Mouse (Mus musculus) regulatory T cell (primary cell): ENCODE data around the gene 4930539E08Rik.

Experiments
- in situ Hi-C: fragments of 300-600 bp; cut with MboI, MseI; formaldehyde crosslinking; loops from one replicate; pipeline ENCODE4 v1.15.1; 2025; ENCODE audit warnings: high pct_unique_total_duplicates

Gene 4930539E08Rik

DNA sequence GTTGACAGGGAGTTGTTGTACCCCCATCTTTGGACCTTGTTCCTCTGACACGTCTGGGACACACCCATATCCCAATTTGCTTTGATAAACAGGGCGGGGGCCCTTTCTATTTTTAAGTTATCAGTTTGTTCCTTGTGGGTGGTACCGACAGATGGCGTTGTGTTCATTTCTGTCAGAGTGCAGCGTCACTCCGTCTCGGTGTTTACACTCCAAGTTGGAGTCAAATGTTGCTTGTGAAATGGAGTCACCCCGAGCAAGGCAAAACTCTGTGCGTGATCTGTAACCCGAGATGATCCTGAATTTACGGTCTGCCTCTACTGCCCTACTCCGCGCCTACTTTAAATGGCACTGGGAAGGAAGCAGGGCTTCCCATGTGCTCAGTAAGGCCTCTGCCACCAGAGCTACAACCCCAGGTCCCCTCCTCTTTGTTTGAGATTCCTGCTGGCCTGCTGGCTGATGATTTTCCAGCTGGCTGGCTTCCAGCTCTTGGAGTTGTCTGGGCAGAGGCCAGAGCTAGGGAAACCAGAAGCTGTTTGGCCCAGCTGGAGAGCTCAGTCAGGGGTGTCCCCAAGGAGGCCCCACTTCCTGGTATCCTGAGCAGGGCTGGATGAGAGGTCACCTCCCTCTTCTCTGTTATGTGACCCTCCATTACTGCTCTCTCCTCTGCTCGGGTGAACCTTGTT is 15.4 kb upstream of the 4930539E08Rik start:
- in situ Hi-C loops: no loop called here

DNA sequence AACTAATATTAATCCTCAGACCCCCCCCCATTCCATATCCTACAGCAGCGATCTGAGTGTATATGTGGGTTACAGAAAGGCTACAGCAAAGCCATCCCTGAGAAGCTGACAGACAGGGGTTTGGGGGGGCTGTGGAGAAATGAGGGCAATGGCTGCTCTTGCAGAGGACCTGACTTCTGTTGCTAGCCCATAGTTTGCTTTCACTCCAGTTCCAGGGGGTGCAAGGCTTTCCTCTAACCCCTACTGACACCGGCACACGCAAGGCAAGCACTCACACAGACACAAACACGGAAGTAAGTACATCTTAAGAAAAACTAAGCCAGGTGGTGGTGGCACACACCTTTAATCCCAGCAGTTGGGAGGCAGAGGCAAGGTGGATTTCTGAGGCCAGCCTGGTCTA is 14.2 kb upstream of the 4930539E08Rik start:
- in situ Hi-C loops: no loop called here

DNA sequence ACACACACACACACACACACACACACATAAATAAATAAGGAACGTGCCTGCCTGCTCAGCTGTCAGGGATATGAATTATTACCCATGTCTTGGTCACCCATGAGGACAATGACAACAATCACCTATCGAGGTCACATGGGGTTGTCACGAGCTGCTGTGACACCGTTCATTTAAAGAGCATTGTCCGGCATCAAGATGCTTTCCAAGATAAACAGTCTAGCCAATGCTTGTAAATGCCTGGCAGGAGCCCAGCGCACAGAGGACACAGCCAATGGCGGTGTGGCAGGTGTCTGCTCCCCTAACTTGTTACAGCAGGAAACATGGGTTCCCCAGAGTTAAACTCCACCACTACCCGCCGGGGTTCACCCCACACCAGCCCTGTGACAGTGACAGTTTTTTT is 12.9 kb upstream of the 4930539E08Rik start:
- in situ Hi-C loops: no loop called here

DNA sequence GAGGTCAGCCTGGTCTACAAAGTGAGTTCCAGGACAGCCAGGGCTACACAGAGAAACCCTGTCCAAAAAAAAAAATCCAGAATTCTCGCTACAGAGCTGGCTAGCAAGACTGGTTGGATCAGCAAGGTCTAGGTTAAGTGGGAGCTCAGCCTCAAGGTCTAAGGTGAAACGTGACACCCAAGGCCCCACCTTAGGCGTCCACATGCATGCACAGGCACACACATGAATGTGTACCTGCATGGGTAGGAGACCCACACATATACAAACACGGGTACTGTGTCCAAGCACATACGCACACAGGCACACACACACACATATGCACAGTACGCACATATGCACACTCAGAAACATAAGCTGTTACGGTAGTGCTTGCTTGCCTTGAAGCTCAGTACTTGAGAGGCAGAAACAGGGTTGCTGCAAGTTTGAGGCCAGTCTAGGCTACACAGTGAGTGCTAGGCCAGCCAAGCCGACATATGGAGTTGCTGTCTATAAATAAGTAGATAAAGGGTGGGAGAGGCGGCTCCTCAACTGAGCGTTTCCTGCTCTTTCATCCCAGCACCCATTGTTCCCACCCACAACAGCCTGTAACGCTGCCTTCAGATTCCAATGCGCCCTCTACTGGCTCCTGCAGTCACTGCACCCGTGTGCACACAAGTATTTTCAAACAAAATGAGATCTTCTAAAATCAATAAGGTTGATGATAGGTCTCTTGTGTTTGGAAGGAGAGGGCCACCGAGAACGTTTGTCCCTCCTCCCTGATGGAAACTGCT is 11.9 kb upstream of the 4930539E08Rik start:
- in situ Hi-C loops: no loop called here

DNA sequence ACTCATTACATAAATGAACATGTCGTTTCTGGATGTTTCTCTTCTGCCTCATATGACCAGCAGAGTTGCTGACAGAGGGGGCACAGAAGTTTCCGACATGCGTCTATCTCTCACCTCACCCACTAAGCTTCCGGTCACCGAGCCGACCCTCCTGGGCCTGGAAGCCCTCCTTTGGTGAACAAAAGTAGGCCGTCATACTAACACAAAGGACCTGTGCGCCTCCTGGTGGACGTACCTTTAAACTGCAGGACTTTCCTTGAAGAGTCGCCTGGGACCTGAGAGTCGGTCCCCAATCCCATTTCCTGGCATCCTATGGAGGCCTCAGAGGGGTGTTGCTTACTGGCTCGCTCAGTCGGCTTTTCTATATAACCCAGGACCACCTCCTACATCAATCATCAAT is 11.3 kb upstream of the 4930539E08Rik start:
- in situ Hi-C loops: no loop called here

DNA sequence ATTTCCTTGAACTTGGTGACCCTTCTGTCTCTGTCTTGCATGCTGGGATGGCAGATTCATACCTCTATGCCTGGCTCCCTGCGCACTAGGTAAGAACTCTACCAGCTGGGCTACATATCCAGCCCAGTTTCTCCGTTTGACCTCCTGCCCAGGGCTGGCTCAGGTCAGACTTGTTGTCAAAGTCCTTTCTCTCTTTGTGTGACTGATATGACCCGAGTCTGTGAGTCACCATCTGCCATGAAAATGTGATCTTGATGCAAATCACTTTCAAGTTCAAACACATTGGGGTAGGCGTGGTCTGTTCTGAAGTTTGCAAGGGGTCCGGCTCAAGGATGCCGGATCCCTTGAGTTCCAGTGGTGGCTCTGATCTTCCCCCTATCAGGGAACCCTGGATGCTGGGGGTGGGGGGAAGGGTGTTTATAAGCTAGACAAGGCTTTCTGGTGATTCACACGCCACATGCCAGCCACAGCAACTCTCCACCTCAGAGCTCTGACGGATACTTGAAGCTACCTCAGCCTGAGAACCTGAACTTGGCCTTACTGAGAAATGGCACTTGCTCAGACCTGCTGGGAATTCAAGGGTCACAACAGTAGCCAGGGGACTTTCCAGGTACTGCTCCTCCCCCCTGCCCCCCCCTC is 10.0 kb upstream of the 4930539E08Rik start:
- in situ Hi-C loops: no loop called here

DNA sequence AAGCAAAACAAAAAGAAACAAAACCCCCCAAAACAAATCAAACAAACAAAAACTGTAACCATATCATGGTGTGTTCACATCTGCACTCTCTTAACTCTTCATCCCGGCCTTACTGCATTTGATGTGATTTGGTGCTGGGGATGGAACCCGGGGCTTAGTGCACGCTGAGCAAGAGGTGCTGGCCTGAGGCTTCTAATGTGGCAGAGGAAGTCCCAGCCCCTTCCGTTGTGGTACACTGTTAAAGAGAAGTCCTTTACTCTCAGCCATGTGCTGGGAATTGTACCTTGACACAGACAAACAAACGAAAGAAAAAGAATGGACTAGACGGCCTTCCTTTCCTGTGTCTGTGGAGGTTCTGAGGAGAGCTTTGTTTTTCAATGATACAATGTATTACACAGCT is 7.0 kb upstream of the 4930539E08Rik start:
- in situ Hi-C loops: no loop called here

DNA sequence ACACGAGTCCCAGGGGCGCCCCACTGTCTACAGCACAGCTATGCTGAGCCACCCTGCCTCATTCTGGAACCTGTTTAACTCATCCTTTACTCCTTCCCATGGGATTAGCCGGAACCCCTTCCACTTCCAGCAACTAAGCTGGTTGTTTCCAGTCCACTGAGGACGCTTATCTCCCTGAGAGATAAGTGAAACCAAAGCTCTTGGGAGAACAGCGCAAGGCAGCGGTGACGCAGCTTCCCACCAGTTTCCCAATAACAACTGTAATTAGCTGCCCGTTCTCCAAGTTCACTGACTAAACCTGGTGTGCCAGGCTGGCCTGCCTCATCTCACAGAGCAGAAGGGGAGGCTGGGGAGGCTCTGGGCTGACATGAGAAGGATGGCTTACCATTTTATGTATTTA is 6.0 kb upstream of the 4930539E08Rik start:
- in situ Hi-C loops: no loop called here

DNA sequence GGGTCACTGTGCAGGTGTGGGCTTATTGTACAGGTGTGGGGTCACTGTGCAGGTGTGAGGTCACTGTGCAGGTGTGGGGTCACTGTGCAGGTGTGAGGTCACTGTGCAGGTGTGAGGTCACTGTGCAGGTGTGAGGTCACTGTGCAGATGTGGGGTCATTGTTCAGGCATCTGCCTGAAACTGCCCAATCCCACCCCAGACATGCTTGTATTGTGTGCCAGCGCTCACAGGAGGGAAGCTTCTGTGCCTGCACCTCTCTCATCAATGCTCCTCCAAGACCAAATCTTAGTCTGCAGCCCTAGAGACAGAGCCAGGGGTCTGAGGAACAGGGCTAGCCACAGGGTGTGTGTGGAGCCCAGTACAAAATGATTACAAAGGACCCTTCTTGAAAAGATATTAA is 1.4 kb upstream of the 4930539E08Rik start:
- in situ Hi-C loops: no loop called here

DNA sequence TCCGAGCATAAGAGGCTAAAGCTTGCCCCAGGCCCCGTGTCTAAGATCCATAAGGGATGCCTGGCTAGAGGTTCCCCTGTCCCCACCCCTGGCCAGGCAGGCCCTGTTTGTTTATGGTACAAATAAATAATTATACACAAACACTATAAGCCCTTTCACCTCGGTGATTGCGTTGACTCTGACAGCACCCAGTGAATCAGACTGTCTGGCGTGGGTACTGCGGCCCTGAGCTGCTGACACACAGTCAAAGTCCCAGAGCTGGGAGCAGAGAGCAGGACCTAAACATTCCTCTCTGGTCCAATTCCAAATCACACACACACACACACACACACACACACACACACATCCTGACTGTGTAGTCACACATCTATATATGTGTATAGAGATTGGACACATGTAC is 1.2 kb downstream of the 4930539E08Rik start:
- in situ Hi-C loops: no loop called here

DNA sequence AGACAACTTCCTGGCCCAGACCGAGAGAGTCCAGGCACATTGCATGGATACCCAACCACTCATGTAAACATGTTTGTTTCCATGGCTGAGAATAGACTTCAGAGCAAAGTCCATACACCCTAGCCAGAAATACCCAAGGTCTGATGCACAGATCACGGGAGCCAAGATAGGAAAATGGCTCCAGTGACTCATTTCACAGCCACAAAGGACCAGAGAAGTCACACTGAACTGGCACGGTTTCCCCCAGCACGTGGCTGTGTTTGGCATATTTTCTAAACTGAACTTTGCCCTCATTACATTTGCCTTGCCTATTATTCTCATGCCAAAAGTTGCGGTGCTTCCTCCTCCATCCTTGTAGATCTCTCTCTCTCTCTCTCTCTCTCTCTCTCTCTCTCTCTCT is 1.9 kb downstream of the 4930539E08Rik start:
- in situ Hi-C loops: no loop called here

DNA sequence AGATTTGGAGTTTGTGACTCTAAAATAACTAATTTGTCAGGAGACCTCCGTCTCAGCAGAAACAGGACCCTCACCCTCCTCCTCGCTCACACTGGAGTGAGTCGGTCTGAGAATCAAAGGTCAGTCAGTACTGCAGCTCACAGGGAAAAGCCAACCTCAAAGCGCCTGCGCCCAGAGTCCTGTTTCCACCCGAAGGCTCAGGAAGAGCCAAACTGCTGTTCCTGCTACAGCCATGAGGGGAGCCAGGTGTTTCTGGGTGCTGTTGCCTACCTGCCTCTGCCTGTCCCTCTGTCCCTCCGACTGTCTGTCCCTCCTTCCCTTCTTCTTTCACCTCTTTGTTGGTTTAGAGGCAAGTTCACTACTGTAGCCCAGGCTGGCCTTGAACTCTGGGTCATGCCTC is 5.0 kb downstream of the 4930539E08Rik start:
- in situ Hi-C loops: no loop called here

DNA sequence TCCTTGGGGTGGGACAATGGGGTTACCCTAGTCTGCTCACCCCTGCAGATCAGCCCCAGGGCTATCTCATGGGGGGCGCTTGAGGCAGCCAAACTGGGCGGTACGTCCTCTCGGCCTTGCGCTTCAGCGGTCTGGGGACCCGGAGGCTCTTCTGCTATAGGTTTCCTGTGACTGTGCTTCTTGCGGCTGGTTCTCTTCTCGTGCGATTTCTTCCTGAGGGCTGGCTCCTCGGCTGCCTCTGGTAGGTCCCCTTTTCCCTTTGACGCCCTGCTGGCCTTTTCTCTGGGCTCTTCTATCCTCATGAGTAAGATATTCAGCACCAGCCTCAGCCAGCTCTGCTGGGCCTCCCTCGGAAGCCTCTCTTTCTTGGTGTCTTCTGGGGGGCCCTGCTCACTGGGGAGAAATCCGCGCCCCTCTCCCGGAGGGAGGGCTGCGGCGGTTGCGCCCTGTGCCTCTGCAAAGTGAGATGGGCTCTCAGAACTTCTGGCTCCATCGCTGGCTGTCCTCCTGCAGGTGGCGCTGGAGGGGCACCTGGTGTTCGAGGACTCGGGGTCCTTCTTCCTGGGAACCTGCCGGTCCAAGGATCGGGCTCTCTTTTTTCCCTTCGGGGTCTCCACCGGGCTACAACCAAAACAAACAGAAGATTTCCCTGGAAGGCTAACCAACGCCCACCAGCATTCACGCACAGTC is 5.7 kb downstream of the 4930539E08Rik start:
- in situ Hi-C loops: no loop called here

DNA sequence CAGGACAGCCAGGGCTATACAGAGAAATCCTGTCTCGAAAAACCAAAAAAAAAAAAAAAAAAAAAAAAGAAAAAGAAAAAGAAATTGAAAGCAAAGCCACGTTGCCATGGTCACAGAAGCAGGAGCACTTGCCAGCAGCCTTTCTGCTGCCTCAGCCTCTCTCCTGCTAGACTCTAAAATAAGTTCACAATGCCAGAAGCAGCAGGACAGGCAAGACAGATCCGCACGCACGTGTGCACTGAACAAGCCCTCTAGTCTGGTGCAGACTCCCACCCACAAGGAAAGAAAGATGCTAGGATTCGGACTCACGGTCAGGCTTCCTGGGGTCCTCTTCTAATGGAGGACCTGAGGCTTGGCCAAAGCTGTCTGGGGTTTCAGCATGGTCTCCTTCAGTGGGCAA is 7.2 kb downstream of the 4930539E08Rik start:
- in situ Hi-C loops: no loop called here

DNA sequence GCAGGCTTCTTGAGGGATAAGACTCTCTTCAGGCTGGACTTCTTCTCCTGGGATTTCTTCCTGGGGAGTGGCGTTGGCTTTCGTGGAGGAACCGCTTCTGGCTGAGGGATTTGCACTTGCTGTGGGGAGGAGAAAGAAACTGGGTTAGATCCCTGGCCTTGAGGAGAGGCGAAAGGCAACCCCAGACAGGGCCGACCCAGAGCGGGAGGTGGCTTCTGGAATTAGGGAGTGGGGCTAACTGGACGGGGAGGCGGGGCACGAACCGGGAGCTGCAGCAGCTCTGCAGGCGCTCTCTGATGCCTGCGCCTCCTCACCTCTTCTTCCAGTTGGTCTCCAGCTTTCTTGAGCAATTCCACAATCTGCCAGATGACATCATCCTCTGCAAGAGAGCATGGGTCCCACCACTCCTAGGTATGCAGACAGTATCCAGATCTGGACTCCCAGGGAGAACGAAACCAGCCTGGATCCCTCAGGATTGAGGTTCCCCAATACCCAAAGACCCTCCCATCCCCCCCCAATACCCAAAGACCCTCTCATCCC is 9.7 kb downstream of the 4930539E08Rik start:
- in situ Hi-C loops: no loop called here

DNA sequence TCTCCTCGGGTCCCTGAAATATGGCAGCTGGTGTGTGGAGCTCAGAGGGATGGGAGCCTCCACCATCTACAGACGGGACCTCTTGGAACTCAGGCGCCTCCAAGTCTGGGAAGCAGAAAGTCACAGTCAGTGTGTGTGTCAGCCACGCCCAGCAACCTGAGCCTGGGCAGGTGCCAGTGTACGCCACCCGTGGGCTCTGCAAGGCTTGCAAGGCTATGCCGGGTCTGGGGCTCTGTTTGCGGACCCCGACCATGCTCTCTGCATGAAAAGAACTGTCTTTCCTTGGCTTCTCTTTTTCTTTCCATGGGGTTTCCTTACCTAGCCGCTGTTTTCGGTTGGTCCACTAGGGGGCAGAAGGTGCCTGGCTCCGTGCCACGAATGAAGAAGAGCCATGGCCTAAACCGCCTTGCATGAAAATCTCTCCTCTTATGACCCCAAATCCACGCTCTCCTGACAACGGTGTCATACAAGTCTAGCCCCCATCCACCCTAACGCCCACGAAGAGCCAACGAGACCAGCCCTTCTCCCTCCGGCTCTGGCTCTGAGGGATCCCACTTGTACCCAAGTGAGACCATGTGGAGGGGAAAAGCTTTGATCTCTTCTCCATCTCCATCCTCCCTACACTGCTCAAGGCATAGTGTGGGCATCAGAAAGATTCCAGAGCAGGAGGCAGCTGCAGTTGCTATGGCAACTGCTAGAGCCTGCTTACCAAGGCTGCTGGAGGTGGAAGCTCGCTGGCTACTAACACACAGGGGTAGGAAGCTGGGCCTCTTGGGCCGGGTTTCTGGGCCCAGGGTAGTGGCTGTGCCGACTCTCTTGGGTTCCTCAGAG is 10.4 kb downstream of the 4930539E08Rik start:
- in situ Hi-C loops: no loop called here

DNA sequence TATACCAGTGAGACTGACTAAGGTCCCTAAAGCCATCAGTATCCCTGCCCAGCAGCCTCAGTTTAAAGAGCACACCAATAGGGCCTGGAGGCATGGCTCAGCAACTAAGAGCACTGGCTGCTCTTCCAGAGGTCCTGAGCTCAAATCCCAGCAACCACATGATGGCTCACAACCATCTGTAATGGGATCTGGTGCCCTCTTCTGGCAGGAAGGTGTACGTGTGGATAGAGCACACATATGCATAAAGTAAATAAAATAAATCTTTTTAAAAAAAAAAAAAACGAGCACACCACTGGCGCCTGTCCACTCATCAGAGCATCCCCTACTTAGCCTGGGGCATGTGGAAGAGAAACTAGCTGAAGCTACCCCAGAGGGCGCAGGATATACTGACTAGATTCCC is 13.6 kb downstream of the 4930539E08Rik start:
- in situ Hi-C loops: no loop called here

DNA sequence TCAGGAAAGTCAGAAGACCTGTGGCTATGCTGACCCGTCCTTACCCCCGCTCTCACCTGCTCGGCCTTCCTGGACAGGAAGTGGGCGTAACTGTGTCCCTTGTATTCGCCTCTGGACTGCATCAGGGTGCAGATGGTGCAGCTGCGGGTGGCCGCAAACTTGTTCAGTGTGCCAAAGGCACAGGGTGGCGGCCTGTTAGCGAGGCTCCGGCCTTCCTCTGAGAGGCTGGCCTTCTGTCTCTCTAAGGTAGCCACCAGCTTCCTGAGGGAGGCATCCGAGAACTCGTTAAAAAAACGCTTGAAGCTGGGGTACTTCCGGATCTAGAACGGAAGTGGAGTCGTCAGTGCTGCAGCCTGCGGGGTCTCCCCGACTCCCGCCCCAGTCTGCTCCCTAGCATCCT is 15.7 kb downstream of the 4930539E08Rik start:
- in situ Hi-C loops: no loop called here

DNA sequence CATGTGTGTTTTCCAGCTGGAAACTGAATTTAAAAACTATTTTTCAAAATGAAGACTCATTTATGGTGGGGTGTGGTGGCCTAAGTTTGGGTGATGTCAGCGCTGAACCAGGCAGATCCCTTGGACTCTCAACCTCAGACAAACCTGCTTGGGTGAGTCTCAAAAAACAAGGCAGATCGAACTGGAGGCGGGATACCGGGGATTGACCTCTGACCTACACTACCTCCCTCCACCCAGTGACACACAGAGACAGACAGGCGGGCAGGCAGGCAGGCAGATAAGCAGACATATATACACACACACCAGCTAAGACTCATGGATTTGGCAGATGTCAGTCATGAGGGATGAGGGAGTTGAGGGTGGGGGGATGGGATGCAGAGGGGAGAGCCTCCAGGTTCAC is 16.9 kb downstream of the 4930539E08Rik start:
- in situ Hi-C loops: no loop called here

DNA sequence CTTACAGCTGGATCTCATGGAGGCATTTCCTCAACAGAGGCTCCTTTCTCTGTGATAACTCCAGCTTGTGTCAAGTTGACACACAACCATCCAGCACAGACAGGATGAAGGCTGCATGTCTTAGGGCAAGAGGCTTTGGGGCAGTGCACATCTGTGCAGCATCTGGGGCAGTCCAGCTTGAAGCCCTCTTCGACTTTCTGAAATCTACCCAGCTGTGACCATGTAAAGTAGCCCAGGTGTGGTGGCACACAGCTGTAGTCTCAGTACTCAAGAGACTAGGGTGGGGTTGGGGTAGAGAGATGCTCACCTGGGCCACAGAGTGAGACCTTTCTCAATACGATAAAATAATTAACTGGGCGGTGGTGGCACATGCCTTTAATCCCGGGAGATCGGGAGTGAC is 17.3 kb downstream of the 4930539E08Rik start:
- in situ Hi-C loops: no loop called here

DNA sequence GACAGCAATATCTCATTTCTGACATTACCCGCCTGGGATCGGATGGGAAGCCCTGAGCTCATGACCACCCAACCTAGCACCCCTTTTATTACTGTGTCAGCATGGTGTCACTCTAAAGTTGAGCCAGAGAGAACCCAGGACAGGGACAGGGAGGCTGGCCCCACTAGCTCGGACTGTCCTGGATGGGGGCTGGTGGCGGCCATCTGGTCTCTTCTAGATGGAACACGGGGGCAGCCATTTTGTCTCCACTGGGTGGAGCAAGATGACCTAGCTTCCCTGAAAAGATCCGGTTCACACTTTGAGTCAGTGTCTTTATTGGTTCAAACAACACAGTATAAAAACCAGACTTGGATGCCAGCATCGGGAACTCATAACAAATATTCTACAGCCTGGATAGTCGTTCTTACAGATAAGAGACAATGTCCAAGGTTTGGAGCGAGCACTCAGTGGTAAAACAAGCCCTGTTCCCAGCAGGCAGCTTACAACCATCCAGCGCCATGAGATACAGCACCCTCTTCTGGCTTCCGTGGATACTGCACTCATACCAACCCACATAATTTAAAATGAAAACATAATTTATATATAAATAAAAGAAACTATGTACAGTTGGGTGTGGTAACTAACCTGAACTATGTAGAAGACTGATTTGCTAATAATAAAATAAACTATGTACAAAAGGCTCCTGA is 18.9 kb downstream of the 4930539E08Rik start:
- in situ Hi-C loops: no loop called here
